Mouse (Mus musculus): ENCODE measurements at regions not wholly inside any gene's neighbourhood (a gene's known extent, or its start where the extent isn't known, plus 50 kb on each side); places are given as distances from the start of the nearest gene placed in this dataset.

GRCm38 (mm10) chr9:115361191-115361590 lies 51.0 kb upstream of the Stt3b start:
- no peak for DNase-seq (ENCODE audit: low spot score in 2 of 2)

GRCm38 (mm10) chr9:115361881-115362280 lies 51.7 kb upstream of the Stt3b start:
- no peak for DNase-seq (ENCODE audit: low spot score in 2 of 2)

GRCm38 (mm10) chr9:115362486-115362885 lies 52.3 kb upstream of the Stt3b start:
- no peak for DNase-seq (ENCODE audit: low spot score in 2 of 2)

GRCm38 (mm10) chr9:115364919-115365861 lies 55.0 kb upstream of the Stt3b start:
- DNase-seq (ENCODE audit: low spot score in 2 of 2): no peak

GRCm38 (mm10) chr9:115367808-115368207 lies 57.6 kb upstream of the Stt3b start:
- no peak for DNase-seq (ENCODE audit: low spot score in 2 of 2)

GRCm38 (mm10) chr9:115380276-115380675 lies 70.1 kb upstream of the Stt3b start:
- no peak for DNase-seq (ENCODE audit: low spot score in 2 of 2)

GRCm38 (mm10) chr9:115382824-115383475 lies 72.7 kb upstream of the Stt3b start:
- no peak for DNase-seq (ENCODE audit: low spot score in 2 of 2)

GRCm38 (mm10) chr9:115383935-115384334 lies 73.7 kb upstream of the Stt3b start:
- no peak for DNase-seq (ENCODE audit: low spot score in 2 of 2)

- DNase-seq (ENCODE audit: low spot score in 2 of 2): no peak
Measured at GRCm38 (mm10) chr9:115384345-115384744, 74.1 kb upstream of the Stt3b start.

GRCm38 (mm10) chr9:115387471-115388360 lies 77.5 kb upstream of the Stt3b start:
- DNase-seq (ENCODE audit: low spot score in 2 of 2): no peak

GRCm38 (mm10) chr9:115388361-115388759 lies 78.1 kb upstream of the Stt3b start:
- no peak for DNase-seq (ENCODE audit: low spot score in 2 of 2)

- no peak for DNase-seq (ENCODE audit: low spot score in 2 of 2)
Measured at GRCm38 (mm10) chr9:115389082-115389481, 78.9 kb upstream of the Stt3b start.

- DNase-seq (ENCODE audit: low spot score in 2 of 2): peak; percentile 42 to 56
Measured at GRCm38 (mm10) chr9:115390880-115391281, 80.7 kb upstream of the Stt3b start.

GRCm38 (mm10) chr9:115395511-115395910 lies 85.3 kb upstream of the Stt3b start:
- no peak for DNase-seq (ENCODE audit: low spot score in 2 of 2)

- DNase-seq (ENCODE audit: low spot score in 2 of 2): no peak
Measured at GRCm38 (mm10) chr9:115400461-115400860, 90.2 kb upstream of the Stt3b start.

- no peak for DNase-seq (ENCODE audit: low spot score in 2 of 2)
Measured at GRCm38 (mm10) chr9:115401405-115402151, 91.4 kb upstream of the Stt3b start.

- no peak for DNase-seq (ENCODE audit: low spot score in 2 of 2)
Measured at GRCm38 (mm10) chr9:115402661-115403060, 92.4 kb upstream of the Stt3b start.

GRCm38 (mm10) chr9:115403354-115403968 lies 93.2 kb upstream of the Stt3b start:
- no peak for DNase-seq (ENCODE audit: low spot score in 2 of 2)

GRCm38 (mm10) chr9:115407901-115408470 lies 97.8 kb upstream of the Stt3b start:
- no peak for DNase-seq (ENCODE audit: low spot score in 2 of 2)

- no peak for DNase-seq (ENCODE audit: low spot score in 2 of 2)
Measured at GRCm38 (mm10) chr9:115408886-115409285, 98.7 kb upstream of the Stt3b start.

Data from layer of hippocampus, postnatal 10 days (tissue).